Mouse (Mus musculus) thymus, adult 2 months (tissue): ENCODE measurements around the gene Spryd4.

Source experiments
- CTCF ChIP-seq: fragments of 200-500 bp; IDR thresholded peaks from 2 replicates; pipeline ENCODE4 v1.5.1; 2012; ENCODE audit warnings: mild to moderate bottlenecking, control low read depth, low read length, moderate library complexity, borderline replicate concordance; ENCODE audit not compliant: control insufficient read depth, poor library complexity, insufficient read depth; ENCODE audit errors: extremely low read depth
- POLR2A ChIP-seq: fragments of 200-500 bp; IDR thresholded peaks from 2 replicates; pipeline ENCODE4 v1.6.1; 2012; ENCODE audit warnings: mild to moderate bottlenecking, low read length, control low read depth, moderate library complexity; ENCODE audit not compliant: control insufficient read depth, poor library complexity, insufficient read depth; ENCODE audit errors: extremely low read depth

DNA sequence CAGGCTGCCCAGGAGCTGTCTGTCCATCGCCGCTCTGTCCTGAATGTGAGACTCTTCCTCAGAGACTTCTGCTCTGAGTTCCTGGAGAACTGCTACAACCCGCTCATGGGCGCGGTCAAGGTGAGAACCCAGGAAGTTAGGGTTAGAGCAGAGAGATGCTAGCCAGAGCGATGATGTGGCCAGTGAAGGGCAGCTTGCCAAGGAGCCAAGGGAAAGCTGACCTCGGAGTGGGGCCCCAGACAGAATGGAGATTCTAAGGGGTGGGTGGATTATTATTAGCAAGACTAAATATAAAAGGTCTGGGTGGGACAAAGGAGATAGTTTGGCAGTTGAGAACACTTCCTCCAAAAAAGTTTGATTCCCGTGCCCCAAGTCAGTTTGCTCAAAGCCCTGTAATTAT is 31.6 kb upstream of the Spryd4 start:
- no peak for TF ChIP-seq CTCF
- no peak for TF ChIP-seq POLR2A
